Mouse (Mus musculus) NIH3T3 (cell line): ENCODE results near the gene Pcbp3.
A peak's percentile ranks its signal among the peaks of the same experiment; 100 is the strongest.

Experiments
- DNase-seq: peaks from one replicate; pipeline ENCODE4 v3.0.0-alpha.2; 2012; ENCODE audit warnings: low read depth

Gene Pcbp3

DNA sequence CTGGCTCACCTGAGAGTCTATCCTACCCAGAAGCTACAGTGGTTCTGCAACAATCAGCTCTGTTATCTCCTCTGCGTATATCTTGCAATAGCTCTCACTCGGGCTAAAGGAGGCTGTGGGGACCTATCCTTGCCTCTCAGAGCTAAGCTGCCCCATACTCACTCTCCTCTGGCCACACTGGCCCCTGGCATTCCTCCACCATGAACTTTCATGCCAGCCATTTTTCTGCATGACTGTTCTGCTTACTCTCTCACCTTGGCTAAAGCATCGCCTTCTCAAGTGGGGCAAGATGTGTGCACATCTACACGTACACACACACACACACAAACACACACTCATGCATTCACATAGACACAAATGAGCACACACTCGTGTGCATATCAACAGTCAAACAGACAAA is 115.2 kb downstream of the Pcbp3 start:
- DNase-seq, result no peak

DNA sequence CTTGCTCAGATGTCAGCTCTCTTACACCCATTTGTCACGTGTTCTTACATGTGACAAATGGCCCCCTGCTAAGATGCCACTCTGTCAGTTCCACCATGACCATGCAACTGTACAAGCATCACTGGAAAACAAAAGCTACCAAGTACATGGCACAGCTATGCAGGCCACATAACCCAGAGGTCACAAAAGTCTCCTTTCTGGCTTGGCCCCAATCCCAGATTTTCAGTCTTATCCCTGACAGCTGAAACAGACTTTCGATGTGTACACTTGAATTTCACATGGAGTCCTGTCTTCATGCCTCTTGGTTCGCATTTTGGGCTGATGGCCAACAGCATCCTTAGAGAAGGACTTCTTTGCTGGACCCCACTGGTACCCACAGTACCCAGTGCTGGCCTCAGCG is 116.8 kb downstream of the Pcbp3 start:
- peak; percentile 35 for DNase-seq

DNA sequence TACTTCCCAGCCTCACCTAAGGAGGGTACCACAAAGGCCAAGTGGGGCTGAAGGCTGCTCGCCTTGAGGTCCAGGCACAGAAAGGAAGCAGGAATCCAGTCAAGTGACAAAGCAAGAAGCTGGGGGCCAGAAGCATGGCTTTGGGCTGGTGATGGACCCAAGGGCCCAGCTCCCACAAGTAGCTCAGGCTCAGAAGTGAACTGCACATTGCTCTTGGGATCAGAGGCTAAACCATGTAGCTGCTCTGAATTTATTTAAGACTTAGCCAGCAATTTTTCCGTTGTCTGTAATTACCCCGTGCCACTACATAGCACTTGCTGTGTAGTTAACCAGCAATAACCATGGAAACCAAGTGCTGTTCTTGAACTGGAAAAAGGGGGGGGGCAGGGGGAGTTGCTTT is 117.3 kb downstream of the Pcbp3 start:
- DNase-seq, result no peak

DNA sequence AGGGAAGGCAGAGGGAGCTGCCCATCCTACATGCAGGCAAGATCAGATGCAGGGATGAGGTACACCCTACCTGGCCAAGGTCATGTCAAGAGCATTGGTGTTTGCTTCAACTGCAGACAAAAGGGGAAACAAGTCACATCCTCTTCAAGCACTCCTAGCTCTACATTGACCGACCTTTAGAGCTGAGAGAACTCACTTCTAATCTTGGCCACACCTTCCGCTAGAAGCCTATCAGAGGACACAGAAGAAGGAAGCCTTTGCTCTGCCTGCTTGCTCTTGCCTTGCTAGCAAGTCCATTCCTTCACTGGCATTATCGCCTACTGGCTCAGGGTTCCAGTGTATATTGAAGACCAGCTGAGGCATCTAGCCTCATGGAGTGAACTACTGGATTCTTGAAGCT is 119.6 kb downstream of the Pcbp3 start:
- no peak for DNase-seq

DNA sequence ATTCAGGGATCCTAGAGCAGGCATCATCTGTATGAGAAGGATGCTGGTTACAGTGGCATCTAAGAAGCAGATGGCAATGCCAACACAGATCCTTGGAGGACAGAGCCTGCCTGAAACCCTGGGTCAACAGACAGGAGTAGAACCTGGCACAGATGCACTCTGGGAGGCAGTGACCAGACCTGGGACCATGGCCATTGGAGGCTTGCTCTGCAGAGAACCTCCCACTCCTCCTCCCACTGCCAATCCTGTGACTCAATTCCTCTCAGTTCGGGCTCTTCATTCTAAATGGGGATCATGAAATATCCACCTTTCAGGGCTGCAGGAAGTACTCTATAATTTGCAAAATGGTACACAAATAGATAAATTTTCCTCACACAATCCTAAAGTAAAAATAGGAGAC is 120.5 kb downstream of the Pcbp3 start:
- no peak for DNase-seq

DNA sequence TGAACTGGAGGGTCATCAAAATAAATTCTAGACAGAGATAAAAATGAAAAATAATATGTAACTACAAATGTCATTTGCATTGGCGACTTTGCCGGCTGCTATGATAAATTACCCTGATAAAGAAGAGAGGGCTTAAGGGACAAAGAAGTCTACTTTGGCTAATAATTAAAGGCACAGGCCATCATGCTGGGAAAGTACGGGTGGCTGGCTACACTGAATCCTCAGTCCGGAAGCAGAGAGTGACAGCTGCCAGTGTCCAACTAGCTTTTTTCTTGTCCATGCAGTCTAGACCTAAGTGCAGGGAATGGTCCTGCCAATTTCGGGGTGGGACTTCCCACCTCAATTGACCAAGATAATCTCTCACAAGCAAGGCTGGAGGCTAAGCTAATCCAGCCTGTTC is 121.1 kb downstream of the Pcbp3 start:
- DNase-seq, result no peak

DNA sequence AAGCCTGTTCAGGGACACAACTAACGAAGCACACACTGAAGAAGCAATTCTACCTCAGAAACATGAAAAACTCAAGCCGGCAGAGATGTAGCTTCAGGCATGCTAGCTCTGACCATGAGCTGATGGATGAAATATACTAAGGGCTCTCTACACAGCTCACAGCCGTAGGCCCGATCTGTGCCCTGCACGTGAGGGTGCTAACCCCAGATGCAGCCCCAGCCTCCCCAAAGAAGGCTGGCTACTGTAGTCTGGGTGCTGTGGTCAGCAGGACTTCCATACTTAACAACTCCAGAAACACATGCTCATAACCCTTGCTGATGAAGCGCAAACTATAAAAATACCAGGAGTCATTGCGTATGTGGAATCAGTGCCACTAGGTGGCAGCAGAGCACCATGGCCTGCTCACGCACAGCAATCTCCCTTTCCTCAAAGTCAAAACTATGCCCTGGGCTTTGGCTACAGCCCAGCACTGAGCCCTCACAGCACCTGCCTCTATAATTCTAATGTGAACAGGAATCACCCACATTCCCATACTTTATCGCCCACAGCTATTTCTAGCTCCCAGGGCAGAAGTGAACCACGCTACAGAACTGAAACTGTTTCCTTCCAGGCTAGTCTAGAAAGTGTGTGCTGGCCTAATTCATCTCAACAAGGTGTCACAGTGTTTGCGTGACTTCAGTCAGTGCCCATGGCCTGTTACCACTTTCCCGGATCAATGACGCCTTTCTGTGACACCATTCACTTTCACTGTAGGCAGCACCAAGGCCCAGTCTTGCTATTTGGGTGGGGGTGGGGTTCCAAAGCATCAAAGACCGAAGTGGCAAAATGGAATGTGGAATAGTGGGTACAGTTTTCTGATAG is 126.0 kb downstream of the Pcbp3 start:
- peak; percentile 94 for DNase-seq

DNA sequence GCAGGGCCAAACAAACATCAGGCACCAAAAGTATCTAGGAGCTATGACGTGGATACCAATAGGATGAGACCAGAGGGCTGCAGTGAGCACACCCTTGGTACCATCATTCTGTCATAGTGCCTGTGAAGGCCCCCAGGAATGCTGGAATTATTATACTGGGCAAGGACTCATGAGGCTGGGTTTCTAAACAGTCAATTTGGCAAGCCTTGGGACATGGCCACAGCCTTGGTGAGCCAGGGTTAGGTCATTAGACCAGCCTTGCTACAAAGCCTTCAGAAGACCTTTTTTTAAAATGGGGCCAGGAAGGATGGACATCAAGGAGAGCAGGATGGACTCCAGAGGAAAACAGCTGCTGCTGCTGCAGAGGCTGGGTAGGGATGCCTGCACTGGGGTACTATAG is 128.8 kb downstream of the Pcbp3 start:
- no peak for DNase-seq

DNA sequence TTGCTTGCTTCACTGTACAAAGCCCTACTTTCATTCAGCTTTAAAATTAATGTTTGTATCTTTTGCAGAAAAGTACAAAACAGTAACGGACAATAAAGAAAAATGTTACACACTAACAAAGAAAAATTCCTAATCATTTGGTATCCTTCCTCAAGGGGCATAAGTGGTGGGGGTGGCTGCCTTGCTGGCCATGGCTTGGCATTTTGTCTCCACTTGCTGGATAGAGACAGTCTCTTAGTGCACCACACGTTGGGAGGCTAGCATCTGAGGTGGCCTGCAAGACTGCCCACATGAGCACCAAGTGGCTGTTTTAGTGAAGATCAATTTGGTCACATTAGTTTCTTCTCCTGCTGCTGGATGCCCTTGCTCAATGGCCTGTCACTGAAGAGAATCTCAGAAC is 129.8 kb downstream of the Pcbp3 start:
- no peak for DNase-seq

DNA sequence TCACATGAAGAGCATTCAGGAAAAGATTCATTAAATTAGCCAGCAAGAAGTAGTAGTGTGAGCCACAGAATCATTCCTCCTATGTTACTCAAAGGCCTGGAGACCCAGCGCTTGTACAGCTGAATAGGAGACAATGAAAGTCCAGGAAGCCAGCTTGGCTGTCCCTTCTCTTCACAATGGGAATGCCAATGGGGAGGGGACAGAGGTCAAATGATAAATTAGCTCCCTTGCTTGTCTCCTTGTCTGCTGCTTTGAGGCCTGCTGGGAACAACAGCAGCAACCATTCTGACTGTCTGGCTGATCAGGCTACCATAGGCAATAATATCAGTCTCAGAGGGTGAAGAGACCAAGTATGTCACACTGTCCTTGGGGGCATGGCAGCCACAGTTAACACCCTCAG is 130.5 kb downstream of the Pcbp3 start:
- DNase-seq, result no peak

DNA sequence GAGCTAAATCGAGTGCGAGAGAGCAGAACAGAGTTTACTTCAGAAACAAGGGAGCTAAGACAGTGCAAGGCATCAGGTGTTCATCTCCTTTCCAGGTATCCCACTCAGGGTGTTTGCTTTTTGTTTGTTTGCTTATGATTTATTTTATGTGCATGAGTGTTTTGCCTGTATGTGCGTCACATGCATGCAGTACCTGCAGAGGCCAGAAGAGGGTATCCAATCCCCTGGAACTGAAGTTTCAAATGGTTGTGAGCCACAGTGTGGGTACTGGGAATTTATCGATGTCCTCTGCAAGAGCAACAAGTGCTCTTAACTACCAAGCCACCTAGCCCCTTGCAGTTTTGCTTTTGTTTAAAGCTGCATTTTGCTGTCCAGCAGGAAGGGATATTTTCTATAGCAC is 132.8 kb downstream of the Pcbp3 start:
- DNase-seq, result no peak

DNA sequence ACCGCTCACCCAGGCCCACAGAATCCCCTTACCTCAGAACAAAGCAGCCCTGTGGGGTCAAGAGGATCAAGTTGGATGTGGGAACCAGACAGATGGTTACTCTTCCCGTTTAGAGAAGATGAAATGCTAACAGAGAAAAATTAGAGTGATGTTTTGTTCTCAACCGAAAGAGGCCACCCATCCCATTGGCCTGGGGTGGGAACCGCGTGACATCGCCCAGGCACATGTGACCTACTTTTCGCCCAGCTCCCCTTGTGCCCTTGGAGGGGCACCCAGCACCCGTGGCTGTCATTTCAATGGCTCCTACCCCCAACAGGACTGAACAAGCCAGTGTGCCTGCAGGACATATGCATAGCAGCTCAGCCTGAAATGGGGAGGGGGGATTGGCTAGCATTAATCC is 139.0 kb downstream of the Pcbp3 start:
- DNase-seq, result no peak

DNA sequence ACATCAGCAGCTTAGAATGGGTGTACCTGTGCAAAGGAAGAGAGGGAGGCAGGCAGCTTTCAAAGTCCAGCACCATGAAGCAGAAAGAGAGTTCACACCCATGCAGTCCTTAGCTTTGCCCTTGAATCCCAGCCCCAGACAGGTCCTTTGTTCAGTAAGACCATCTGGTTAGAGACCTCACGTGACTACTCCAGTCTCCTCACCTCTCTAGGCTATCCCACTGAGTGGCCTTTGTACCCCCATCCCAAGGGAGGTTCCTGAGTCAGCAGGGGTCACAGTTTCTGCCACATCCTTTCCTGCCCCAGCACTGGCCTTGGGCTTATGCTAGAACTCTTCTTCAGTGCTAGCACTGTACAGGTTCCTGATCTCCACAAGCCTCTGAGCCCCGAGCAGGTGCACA is 142.4 kb downstream of the Pcbp3 start:
- DNase-seq, result no peak

DNA sequence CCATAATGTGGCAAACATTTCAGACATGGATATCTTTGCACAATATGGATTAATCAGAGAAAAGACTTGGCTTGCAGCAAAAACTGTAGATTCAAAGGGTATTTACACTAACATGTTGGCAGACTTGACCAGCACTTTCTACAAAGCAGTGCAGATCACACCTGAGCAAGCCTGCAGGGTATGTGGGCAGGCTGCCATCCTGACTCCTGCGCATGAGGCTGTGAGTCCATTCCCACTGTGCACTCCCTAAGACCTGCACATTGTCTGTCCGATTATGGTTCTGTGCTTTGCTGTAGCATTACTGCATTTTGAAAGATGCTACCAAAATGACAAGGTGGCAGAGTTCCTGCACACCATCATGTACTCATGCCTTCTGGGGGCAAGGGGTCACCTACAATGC is 143.3 kb downstream of the Pcbp3 start:
- DNase-seq, result no peak

DNA sequence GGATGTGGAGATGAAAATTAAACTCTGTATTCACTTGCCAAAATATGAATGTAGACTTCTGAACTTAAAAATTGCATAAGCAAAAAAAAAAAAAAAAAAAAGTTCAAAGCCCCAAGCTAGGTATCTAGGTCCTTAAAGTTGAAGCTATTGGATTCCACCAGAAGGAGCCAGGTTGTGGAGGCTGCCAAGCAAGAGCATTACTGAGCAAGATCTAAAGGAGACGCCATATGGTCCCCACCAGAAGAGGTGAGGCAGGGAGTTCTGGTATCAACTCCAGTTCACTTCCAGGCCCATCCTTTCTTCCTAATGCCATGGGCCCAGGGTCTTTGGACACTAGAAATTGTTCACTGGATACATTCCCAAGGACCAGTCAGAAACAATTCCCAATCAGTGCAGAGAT is 144.8 kb downstream of the Pcbp3 start:
- DNase-seq, result no peak

DNA sequence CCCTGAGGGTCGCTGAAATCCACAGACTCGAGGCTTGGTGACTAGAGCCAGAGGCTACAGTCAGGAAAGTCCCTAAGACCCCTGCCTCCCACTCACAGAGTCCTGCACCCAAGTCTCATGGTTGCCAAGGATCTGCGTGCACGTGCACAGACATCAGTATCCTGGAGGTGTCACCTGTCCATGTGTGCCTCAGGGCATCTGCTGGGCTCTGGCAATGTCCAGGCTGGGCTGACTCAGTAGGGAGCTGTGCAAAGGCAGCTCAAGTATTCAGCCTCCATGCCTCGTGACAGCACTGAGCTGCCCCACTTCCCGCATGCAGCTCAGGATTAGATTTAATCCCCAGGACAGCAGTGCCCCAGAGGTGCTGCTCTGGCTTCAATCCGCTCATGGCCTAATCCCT is 145.3 kb downstream of the Pcbp3 start:
- DNase-seq, result no peak

DNA sequence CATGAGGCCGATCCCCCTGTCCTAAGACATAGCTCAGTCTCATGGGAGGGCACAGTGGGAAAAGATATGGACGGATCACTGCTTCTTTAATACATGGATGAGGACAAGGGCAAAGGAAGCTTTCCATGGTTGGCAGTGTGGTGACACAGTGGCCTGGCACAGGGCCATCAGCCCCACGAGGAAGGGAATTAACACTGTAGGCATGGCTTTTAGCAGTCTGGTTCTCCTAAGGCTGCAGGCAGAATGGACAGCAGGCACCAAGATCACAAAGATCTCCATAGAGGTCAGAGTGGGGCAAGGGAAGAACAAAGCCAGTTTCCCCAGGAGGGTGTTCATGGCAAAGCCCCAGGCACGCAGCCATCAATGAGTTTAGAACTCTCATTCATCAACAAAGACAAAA is 146.2 kb downstream of the Pcbp3 start:
- DNase-seq, result no peak

DNA sequence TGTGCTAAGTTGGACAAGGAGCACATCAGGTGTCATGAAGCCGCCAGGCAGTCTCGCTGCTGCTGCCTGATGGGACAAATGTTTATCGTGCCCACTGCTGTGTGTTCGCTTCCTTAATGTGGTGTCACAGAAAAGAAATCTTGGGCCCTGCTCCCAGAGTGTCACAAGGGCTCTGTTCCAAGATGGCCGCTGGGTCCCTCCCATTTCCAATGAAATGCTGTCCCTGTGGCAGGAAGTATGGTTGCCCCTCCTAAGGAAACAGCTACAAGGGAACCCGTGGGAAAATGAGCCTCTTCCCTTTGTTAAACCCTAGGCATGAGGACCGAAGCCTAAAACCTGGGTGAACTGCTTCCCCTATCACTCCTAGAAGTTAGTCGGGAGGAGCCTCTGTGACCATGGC is 146.9 kb downstream of the Pcbp3 start:
- no peak for DNase-seq

DNA sequence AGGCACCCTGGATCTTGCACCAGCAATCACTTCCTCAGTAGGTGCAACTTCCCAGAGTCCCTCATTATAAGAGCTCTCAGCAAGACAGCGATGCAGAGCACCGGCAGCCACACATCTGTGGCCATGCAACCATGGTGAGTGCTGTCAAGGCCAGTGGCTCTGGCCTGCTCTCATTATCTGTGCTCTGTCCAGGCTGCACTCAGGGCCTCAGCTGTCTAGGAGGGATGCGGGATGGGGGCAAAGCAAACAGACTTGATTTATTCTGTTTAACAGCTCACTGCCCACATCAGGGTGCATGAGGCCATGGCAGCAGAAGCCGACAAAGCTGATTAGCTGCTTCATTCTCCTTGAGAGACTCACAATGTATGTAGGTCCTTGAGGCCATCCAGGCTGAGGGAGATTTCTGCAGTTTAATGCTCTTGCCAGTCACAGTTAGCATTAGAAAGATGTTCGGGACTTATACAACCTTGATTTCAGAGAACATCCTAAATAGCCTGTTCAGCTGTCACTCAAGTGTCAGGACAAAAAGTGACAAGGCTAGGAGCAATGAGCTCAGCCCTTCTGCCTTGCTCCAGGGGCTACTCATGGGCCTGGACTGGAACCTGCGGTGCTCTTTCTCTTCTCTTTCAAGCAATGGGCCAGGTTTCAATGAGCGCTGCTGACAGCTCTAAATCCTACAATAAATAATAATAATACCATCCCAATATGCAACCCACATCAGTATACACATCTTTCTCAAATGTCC is 151.6 kb downstream of the Pcbp3 start:
- DNase-seq, result no peak

DNA sequence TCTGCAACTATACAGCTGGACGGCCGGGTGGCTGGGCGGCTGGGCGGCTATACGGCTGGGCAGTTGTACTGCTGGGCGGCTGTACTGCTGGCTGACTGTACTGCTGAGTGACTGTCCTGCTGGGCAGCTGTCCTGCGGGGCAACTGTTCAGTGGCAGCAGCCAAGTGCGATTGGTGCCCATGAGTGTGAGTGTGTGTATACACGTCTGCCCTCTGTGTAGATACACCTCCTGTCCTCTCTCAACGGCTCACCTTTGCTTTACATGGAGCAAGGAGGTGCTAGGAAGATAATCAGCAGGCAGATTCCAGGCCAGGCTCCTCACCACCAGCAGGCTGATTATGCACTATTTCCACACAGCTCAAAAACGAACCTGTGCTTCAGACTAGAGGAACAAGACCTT is 152.2 kb downstream of the Pcbp3 start:
- DNase-seq, result no peak

DNA sequence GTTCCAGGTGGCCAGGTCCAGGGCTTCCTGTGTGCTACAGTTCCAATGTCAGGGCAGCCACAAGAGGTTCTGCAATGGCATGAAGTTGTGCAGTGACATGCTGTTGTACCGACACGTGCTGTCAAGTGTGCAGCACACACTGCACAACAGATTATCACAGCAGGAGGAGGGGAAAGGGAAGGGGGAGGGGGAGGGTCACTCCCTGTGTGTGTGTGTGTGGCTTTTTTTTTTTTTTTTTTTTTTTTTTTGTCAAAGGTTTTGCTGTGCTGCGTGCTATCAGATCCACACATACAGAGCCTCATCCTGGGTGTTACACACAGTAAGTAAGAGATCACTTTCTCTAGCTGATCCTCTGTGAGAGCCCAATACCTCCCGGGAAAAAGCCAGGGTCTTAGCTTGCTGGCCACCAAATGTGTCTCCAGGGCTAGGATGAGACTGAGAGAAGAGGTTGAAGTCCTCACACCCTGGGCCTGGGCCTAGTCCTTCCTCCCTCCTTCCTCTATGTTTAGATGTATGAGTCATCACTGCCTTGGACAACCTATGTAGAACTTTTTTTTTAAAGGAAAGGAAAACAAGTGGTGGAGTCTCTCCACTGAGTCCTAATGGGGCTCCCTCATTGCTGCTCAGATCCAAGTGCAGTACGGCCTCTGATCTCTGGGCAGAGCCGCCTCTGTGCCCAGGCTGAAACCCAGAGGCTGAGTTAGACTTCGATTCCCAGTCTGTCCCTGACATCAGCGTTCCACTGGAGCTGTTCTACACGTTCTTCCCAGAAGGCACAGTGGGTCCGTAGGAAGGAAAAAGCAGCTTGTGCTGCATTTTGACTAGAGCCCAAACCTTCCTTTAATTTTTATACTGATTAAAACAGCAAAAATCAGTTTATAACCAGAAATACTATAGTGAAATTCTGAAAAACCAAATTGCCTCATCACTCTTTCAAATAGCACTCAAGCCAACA is 153.0 kb downstream of the Pcbp3 start:
- peak; percentile 58 for DNase-seq

DNA sequence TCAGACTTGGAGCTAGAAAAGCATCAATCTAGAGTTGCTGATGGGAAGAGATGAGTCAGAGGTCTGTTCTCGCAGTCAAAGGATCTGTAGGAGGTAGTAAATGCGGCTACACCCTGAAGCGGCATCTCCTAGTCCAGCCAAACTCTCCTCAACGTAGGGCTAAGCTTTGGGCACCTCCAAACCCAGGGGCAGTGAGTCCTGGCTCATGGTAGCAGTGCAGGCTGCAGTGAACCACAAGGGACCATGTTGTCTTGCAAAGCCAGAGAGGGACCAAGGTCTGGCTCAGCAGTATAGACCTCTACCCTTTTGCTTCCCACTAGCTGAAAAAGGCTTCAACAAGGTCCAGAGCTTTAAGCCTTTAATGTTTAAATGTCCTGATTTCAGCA is 159.2 kb downstream of the Pcbp3 start:
- no peak for DNase-seq
